Mouse (Mus musculus) CH12.LX (cell line): ENCODE measurements at regions not wholly inside any gene's neighbourhood (a gene's known extent, or its start where the extent isn't known, plus 50 kb on each side); places are given as distances from the start of the nearest gene placed in this dataset.
"Not testable (repeated sequence)": the region's sequence is repeated elsewhere in the genome, so short reads cannot be mapped to it uniquely, and the experiment has no call there.

Experiments used
- DNase-seq: peaks from one replicate; pipeline ENCODE4 v3.0.0-alpha.2; 2013; ENCODE audit errors: extremely low read depth
- H3K27ac ChIP-seq: 2 replicates; pipeline ENCODE4 v1.5.1; 2012; ENCODE audit warnings: low read depth, mild to moderate bottlenecking, control low read depth, moderate library complexity; ENCODE audit not compliant: insufficient read depth
- H3K27me3 ChIP-seq: replicated peaks from 2 replicates; pipeline ENCODE3; 2012; ENCODE audit warnings: inconsistent platforms
- H3K36me3 ChIP-seq, 2 experiments: replicated peaks in 1 of 2; 2 replicates each; pipeline versions ENCODE3 to v1.6.1; 2012; ENCODE audit warnings: inconsistent platforms in 1 of 2, low read length in 1 of 2, mild to moderate bottlenecking in 1 of 2, mixed read lengths in 1 of 2, moderate library complexity in 1 of 2; ENCODE audit not compliant: control insufficient read depth in 1 of 2, insufficient read depth in 1 of 2
- H3K4me1 ChIP-seq, 2 experiments: 2 replicates each; pipeline ENCODE4 v1.6.1; 2012; ENCODE audit warnings: inconsistent platforms in 1 of 2, moderate library complexity in 1 of 2; ENCODE audit not compliant: insufficient read depth in 2 of 2, control insufficient read depth in 1 of 2
- H3K4me2 ChIP-seq: 2 replicates; pipeline ENCODE4 v1.6.1; 2012; ENCODE audit warnings: low read depth, mild to moderate bottlenecking, control low read depth; ENCODE audit not compliant: poor library complexity, insufficient read depth, severe bottlenecking
- H3K4me3 ChIP-seq, 3 experiments: fragments of 150-350 bp in 1 of 3; sonication (generic) in 1 of 3; replicated peaks in 1 of 3; 2 replicates each; pipeline versions ENCODE3 to v1.5.1; 2011 to 2012; ENCODE audit warnings: low read depth in 2 of 3, low read length in 2 of 3, mild to moderate bottlenecking in 2 of 3, moderate library complexity in 2 of 3, control low read depth in 1 of 3, improper control_type of control experiment in 1 of 3, inconsistent platforms in 1 of 3, mixed read lengths in 1 of 3; ENCODE audit not compliant: poor library complexity in 1 of 3
- H3K79me2 ChIP-seq: replicated peaks from 2 replicates; pipeline ENCODE4 v1.6.1; 2012; ENCODE audit warnings: mild to moderate bottlenecking, moderate library complexity; ENCODE audit not compliant: control insufficient read depth, poor library complexity, insufficient read depth, severe bottlenecking; ENCODE audit errors: extremely low read depth
- H3K9ac ChIP-seq: 2 replicates; pipeline ENCODE4 v1.6.1; 2012; ENCODE audit warnings: low read depth, mild to moderate bottlenecking, control low read depth, moderate library complexity; ENCODE audit not compliant: insufficient read depth
- H3K9me3 ChIP-seq: replicated peaks from 2 replicates; pipeline ENCODE3; 2012; ENCODE audit warnings: low read length, inconsistent platforms, mixed read lengths
- BHLHE40 ChIP-seq: IDR thresholded peaks from 2 replicates; pipeline ENCODE4 v1.6.1; 2011; ENCODE audit warnings: mild to moderate bottlenecking, low read depth, low read length, improper control_type of control experiment
- CHD2 ChIP-seq: IDR thresholded peaks from 2 replicates; pipeline ENCODE4 v1.6.1; 2011; ENCODE audit warnings: low read length, improper control_type of control experiment
- CTCF ChIP-seq, 2 experiments: IDR thresholded peaks in 1 of 2; conservative IDR thresholded peaks in 1 of 2; 2 replicates each; pipeline ENCODE4 v1.5.1; 2011 to 2012; ENCODE audit warnings: low read depth in 2 of 2, low read length in 2 of 2, improper control_type of control experiment in 1 of 2, inconsistent platforms in 1 of 2, mild to moderate bottlenecking in 1 of 2, moderate library complexity in 1 of 2
- E2F4 ChIP-seq: IDR thresholded peaks from 2 replicates; pipeline ENCODE4 v1.6.1; 2011; ENCODE audit warnings: low read depth, low read length, improper control_type of control experiment; ENCODE audit not compliant: insufficient replicate concordance
- ETS1 ChIP-seq: conservative IDR thresholded peaks from 2 replicates; pipeline ENCODE4 v1.6.1; 2012; ENCODE audit warnings: low read depth, mild to moderate bottlenecking, inconsistent platforms, low read length, improper control_type of control experiment, moderate library complexity
- GABPA ChIP-seq: IDR thresholded peaks from 2 replicates; pipeline ENCODE4 v1.6.1; 2012; ENCODE audit warnings: low read depth, low read length, improper control_type of control experiment, inconsistent platforms; ENCODE audit not compliant: insufficient replicate concordance
- IRF4 ChIP-seq: IDR thresholded peaks from 2 replicates; pipeline ENCODE4 v1.6.1; 2014; ENCODE audit warnings: low read depth, mild to moderate bottlenecking, inconsistent platforms, low read length, improper control_type of control experiment
- JUN ChIP-seq: IDR thresholded peaks from 2 replicates; pipeline ENCODE4 v1.6.1; 2011; ENCODE audit warnings: low read depth, mild to moderate bottlenecking, low read length, improper control_type of control experiment, moderate library complexity; ENCODE audit not compliant: insufficient read depth
- JUND ChIP-seq: conservative IDR thresholded peaks from 2 replicates; pipeline ENCODE4 v1.6.1; 2011; ENCODE audit warnings: low read depth, low read length, improper control_type of control experiment
- MAFK ChIP-seq: IDR thresholded peaks from 2 replicates; pipeline ENCODE4 v1.6.1; 2011; ENCODE audit warnings: low read length, improper control_type of control experiment; ENCODE audit not compliant: insufficient replicate concordance
- MAZ ChIP-seq: IDR thresholded peaks from 2 replicates; pipeline ENCODE4 v1.6.1; 2012; ENCODE audit warnings: low read depth, mild to moderate bottlenecking, inconsistent platforms, low read length, improper control_type of control experiment, moderate library complexity
- MYC ChIP-seq: IDR thresholded peaks from 2 replicates; pipeline ENCODE4 v1.6.1; 2011; ENCODE audit warnings: low read depth, mild to moderate bottlenecking, improper control_type of control experiment, low read length
- PAX5 ChIP-seq: IDR thresholded peaks from 2 replicates; pipeline ENCODE4 v1.6.1; 2012; ENCODE audit warnings: low read length, inconsistent platforms, mixed read lengths
- POLR2AphosphoS2 ChIP-seq: IDR thresholded peaks from 2 replicates; pipeline ENCODE4 v1.6.1; 2011; ENCODE audit warnings: low read depth, low read length, improper control_type of control experiment
- RAD21 ChIP-seq: IDR thresholded peaks from 2 replicates; pipeline ENCODE4 v1.6.1; 2011; ENCODE audit warnings: low read depth, mild to moderate bottlenecking, low read length, improper control_type of control experiment, moderate library complexity
- SIN3A ChIP-seq: IDR thresholded peaks from 2 replicates; pipeline ENCODE4 v1.6.1; 2012; ENCODE audit warnings: low read length, improper control_type of control experiment, inconsistent platforms
- SMC3 ChIP-seq: IDR thresholded peaks from 2 replicates; pipeline ENCODE4 v1.6.1; 2011; ENCODE audit warnings: low read depth, low read length, improper control_type of control experiment
- TBP ChIP-seq: conservative IDR thresholded peaks from 2 replicates; pipeline ENCODE4 v1.6.1; 2011; ENCODE audit warnings: low read depth, low read length, improper control_type of control experiment
- UBTF ChIP-seq: IDR thresholded peaks from 2 replicates; pipeline ENCODE4 v1.6.1; 2012; ENCODE audit warnings: low read depth, mild to moderate bottlenecking, inconsistent platforms, low read length, improper control_type of control experiment, moderate library complexity
- ZC3H11A ChIP-seq: IDR thresholded peaks from 2 replicates; pipeline ENCODE4 v1.6.1; 2012; ENCODE audit warnings: low read depth, mild to moderate bottlenecking, inconsistent platforms, low read length, improper control_type of control experiment
- ZKSCAN1 ChIP-seq: IDR thresholded peaks from 2 replicates; pipeline ENCODE4 v1.6.1; 2012; ENCODE audit warnings: low read depth, inconsistent platforms, low read length, improper control_type of control experiment, borderline replicate concordance
- ZNF384 ChIP-seq: IDR thresholded peaks from 2 replicates; pipeline ENCODE4 v1.6.1; 2012; ENCODE audit warnings: low read depth, low read length, improper control_type of control experiment, inconsistent platforms
- dilution Hi-C: fragments of 300-500 bp; cut with MboI; formaldehyde crosslinking; loops from 2 replicates; pipeline ENCODE4 v1.14.3; 2020; ENCODE audit warnings: low sequenced_read_pairs; ENCODE audit not compliant: extremely low pct_unique_long_range_greater_than_20kb, extremely low pct_ligation_motif_present
- in situ Hi-C: fragments of 300-500 bp; cut with MboI; formaldehyde crosslinking; loops from 3 replicates; pipeline ENCODE4 v1.14.3; 2019; ENCODE audit warnings: low sequenced_read_pairs, low pct_ligation_motif_present, low pct_unique_long_range_greater_than_20kb, mixed read lengths

GRCm38 (mm10) chr8:88814246-88814645 lies 117.4 kb downstream of the Cyld start:
- H3K4me3 ChIP-seq = no peak overlapping the region
- no peak overlapping the region for H3K4me2 ChIP-seq
- H3K27me3 ChIP-seq = peaks cover 60% of the 10 kb centered on the region
- in situ Hi-C loops (no loop called here), dilution Hi-C loops (no loop called here)
- H3K4me1 ChIP-seq = no peaks in the 10 kb centered on the region
- H3K36me3 ChIP-seq = no peaks in the 10 kb centered on the region
- no peaks in the 10 kb centered on the region for H3K79me2 ChIP-seq
- H3K9me3 ChIP-seq = peaks cover 4% of the 10 kb centered on the region
- H3K9ac ChIP-seq = no peak overlapping the region
- no peak overlapping the region for H3K27ac ChIP-seq
- no peak for DNase-seq
- TF ChIP-seq GABPA (no peak), POLR2AphosphoS2 (no peak), MAFK (no peak), E2F4 (no peak)

DNA sequence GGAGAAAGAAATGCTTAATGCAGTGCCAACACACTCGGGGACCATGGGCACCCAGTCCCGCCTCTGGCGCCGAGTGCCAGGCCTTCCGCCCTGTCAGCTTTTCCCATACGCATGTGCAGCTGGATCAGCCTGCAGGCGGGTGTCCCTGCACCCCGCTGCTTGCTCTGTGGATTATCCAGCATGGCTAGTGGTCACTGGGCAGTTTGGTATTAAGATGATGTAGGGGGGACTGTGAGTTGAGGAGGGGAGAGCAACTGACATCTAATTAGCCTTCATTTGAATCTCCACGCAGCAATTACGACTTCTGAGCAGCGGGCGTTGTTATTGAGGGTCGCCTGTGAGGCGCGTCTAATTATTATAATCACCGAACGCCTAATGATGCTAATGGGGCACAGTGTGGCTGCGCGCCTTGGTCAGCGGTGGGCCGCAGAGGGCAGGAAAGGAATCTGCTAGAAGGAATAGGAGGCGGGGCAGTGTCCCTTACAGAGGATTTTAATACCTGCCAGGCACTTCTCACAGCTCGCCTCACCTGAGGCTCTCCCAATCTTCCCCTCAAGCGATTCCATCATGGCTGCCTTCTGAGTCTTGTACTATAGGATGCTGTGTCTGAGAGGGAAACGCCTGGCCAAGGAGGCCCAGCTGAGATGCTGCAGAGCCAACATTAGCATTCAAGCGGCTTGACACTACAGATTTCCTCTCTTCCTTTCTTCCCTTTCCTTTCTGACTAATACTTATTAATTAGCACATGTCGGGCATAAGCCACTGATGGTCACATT lies 116.3 kb downstream of the Cyld start:
- H3K36me3 ChIP-seq = no peaks in the 10 kb centered on the region
- H3K79me2 ChIP-seq = no peaks in the 10 kb centered on the region
- no peak for DNase-seq
- H3K4me2 ChIP-seq = no peak overlapping the region
- H3K27me3 ChIP-seq = peaks cover 53% of the 10 kb centered on the region
- no peak overlapping the region for H3K4me3 ChIP-seq
- in situ Hi-C loops (no loop called here), dilution Hi-C loops (no loop called here)
- no peaks in the 10 kb centered on the region for H3K4me1 ChIP-seq
- peaks cover 4% of the 10 kb centered on the region for H3K9me3 ChIP-seq
- no peak for TF ChIP-seq TBP
- no peak for TF ChIP-seq JUN
- TF ChIP-seq ZNF384 = no peak
- no peak for TF ChIP-seq UBTF
- TF ChIP-seq ZC3H11A = no peak
- no peak for TF ChIP-seq BHLHE40
- TF ChIP-seq CHD2 = no peak
- TF ChIP-seq ZKSCAN1 = no peak
- no peak for TF ChIP-seq MAZ
- TF ChIP-seq GABPA = no peak
- no peak for TF ChIP-seq SIN3A
- no peak for TF ChIP-seq POLR2AphosphoS2
- TF ChIP-seq IRF4 = no peak
- TF ChIP-seq CTCF (conservative IDR thresholded peaks at IDR 0.05 in 1 of 2, IDR thresholded peaks at IDR 0.05 in 1 of 2; ENCODE audit: low read depth in 2 of 2, low read length in 2 of 2) = no peak
- no peak for TF ChIP-seq PAX5
- no peak for TF ChIP-seq JUND
- TF ChIP-seq RAD21 = no peak
- TF ChIP-seq ETS1 = no peak
- TF ChIP-seq SMC3 = no peak
- no peak for TF ChIP-seq MYC
- H3K9ac ChIP-seq = no peak overlapping the region
- H3K27ac ChIP-seq = no peak overlapping the region

DNA sequence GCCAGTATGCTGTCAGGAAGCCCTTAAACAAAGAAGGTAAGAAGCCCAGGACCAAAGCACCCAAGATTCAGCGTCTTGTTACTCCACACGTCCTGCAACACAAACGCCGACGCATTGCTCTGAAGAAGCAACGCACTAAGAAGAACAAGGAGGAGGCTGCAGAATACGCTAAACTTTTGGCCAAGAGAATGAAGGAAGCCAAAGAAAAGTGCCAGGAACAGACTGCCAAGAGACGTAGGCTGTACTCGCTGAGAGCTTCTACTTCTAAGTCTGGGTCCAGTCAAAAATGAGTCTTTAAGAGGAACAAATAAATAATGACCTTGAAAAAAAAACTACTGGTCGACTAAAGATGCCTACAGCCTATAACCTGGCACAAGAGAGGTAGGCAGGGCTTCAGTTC lies 110.0 kb downstream of the Cyld start:
- dilution Hi-C loops = not testable (repeated sequence)
- H3K9me3 ChIP-seq = peaks cover 10% of the 10 kb centered on the region

More for the DNA sequence above, 110.0 kb downstream of the Cyld start:
- DNase-seq, H3K4me3 ChIP-seq, H3K27ac ChIP-seq, H3K79me2 ChIP-seq, H3K36me3 ChIP-seq, H3K9ac ChIP-seq, H3K4me1 ChIP-seq, H3K4me2 ChIP-seq, in situ Hi-C loops: not testable (repeated sequence)
- peaks cover 11% of the 10 kb centered on the region for H3K27me3 ChIP-seq
